Mouse (Mus musculus) mouse embryonic stem cell (cell line): ENCODE measurements around the gene Clnk.
"Not testable (repeated sequence)": the region's sequence is repeated elsewhere in the genome, so short reads cannot be mapped to it uniquely, and the experiment has no call there.

Source experiments
- in situ Hi-C, 2 experiments: fragments of 300-500 bp; cut with MboI; formaldehyde crosslinking; loops; 1 replicate in 1 of 2; 3 replicates in 1 of 2; pipeline ENCODE4 v1.14.3; 2019 to 2020; ENCODE audit warnings: low sequenced_read_pairs in 2 of 2, low pct_unique_long_range_greater_than_20kb in 1 of 2, mixed read lengths in 1 of 2; ENCODE audit not compliant: unreplicated experiment in 1 of 2

The Clnk gene

DNA sequence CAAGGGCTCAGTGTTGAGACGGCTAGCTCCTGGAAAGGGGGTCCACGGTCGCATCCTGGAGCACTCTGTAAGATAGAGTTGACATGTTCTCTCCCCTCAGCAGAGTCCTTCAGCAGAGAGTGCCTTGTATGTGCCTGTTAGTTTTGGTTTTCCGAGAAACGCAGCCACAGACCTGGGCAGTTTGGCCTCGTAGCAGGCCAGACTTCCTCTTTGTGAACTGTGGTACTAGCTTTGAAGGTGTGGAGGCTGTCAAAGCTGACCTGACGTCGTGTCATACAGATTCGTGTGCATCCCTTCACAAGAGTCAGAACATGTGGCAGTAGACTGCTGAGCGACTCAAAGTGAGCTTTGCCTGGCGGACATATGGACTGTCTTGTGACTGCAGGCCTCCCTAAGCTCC lies at the start of gene Clnk:
TSS of gene Clnk (minus strand) at position 191 of the 400 bp plus-strand sequence.
- in situ Hi-C loops, result no loop called here

DNA sequence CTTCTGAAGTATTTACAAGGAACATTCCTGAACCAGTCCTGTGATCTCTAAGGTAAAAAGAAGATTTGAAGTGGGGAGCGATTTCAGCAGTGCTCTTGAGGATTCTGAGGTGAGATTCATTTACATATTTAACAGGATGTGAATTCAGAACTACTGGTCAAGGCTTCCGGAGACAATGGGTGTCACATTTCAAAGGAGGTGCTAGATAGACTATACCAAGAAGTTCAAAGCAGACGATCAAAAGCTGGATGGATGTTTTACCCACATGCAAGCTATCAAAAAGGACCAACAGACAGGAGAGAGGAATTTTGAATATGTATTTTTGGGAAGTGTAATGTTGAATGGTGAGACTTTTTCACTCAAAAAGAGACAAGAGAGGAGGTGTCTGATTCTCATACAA lies 28.7 kb upstream of the Clnk start:
- in situ Hi-C loops, result no loop called here

DNA sequence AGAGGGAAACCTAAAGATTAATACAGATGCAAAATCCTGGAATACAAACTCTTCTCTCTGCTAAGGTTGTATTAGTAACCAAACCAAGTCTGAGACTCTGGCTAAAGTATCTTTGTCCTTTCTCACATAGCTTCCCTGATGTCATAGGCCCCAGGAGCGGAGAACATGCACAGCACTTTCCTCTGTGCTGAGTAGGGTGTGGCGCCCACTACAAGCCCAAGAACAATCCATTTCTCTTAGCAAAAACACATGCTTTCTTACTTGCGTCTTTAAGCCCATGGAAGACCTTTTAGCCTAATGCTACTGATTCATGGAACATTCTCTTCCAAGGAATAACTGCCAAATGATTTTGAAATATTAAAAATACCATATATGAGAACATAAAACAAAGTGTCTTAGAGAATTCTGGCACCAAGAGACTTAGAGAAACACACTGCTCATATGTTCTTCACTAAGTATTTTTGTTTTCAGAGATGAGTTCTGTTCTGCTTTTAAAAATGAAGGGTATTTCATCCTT lies 28.0 kb upstream of the Clnk start:
- in situ Hi-C loops, result no loop called here

DNA sequence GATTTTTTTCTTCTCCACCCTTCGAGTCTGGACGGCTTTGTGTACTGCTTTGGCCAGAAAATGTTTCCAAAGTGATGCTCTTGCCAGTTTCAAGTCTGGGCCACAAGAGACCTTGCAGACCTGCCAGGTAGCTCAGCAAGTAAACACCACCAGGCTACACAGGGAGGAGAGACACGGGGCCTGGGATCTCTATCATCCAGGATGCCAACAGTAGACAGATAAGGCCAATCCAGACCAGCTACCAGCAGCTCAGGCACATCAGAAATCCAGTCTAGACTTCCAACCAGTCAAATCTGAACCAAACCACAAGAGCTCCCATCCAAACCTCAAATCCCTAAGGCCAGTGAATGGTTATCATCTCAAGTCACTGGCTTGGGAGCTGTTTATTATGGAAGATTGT lies 26.3 kb upstream of the Clnk start:
- in situ Hi-C loops, result no loop called here

DNA sequence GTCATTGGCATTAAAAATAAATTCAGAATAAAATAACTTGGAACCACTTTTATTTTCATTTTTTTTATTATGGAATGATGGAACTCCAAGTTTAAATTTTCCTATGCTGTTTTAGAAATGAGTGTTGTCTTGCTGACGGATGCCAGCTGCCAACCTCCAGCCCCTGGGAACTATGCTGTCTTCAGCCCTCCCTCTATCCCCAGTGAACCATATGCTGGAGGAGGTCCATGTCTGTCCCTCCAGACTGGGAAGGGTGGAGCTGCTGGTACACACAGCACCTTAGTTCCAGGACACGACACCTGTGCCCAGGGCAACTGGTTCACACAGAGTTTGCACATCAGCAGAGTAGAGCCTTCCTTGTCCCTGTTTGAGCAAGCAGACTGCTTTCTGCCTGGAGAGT lies 22.4 kb upstream of the Clnk start:
- in situ Hi-C loops, result no loop called here

DNA sequence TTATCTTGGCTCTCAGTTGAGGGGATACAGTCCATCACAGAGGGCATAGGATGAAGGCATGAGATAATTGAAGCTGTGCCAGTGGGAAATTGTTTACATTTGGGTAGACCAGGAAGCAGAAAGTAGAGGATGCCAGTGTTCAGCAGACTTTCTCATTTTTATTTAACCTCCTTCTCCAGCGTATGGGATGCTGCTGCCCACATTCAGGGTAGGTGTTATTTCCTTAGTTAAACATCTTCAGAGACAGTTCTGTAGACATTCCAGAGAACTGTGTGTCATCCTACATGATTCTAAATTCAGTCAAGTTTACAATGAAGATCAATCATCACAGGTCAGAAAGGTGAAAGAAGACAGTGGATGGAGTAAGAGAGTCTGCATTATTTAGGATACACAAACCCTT lies 12.0 kb upstream of the Clnk start:
- in situ Hi-C loops, result no loop called here

DNA sequence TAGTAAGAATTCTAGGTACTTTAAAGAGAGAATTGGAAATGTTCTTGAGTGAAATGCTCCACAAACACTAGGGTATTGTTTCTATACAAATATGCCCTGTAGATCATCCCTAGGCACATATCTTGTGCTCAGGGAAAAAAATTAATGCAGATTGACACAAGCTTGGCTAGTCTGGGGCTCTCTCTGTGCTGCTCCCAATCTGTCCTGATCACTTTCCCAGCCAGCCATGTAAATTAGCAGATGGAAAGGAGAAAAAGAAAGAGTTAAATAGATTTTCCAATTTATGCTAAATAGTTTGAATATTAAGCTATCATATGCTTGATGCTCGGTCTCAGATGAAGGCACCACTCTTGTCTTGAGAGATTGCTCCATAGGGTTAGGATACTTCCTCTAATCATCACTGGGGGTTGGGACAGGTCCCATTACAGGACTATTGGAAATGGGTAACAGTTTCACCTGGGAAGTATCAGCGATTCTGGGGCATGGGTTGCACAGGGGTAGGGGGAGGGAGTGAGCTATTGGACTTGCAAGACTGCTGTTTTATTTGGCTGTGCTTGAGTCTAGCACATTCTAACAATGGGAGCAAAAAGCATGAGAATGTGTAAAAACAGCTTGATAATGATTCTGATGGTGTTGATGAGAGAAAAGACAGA lies 10.1 kb upstream of the Clnk start:
- in situ Hi-C loops, result no loop called here

DNA sequence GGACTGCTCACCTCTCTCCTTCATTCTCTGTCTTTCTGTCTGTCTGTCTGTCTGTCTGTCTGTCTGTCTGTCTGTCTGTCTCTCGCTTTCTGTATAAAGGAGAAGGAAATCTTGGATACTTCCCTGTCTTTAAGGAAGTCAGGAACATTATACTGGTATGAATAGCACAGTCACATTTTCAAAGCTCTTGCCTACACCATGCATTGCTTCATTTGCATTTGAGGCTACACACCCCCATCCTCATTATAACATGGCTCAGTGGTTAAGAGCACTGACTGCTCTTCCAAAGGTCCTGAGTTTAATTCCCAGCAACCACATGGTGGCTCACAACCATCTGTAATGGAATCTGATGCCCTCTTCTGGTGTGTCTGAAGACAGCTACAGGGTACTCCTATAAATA lies 6.0 kb upstream of the Clnk start:
- in situ Hi-C loops, result not testable (repeated sequence)

DNA sequence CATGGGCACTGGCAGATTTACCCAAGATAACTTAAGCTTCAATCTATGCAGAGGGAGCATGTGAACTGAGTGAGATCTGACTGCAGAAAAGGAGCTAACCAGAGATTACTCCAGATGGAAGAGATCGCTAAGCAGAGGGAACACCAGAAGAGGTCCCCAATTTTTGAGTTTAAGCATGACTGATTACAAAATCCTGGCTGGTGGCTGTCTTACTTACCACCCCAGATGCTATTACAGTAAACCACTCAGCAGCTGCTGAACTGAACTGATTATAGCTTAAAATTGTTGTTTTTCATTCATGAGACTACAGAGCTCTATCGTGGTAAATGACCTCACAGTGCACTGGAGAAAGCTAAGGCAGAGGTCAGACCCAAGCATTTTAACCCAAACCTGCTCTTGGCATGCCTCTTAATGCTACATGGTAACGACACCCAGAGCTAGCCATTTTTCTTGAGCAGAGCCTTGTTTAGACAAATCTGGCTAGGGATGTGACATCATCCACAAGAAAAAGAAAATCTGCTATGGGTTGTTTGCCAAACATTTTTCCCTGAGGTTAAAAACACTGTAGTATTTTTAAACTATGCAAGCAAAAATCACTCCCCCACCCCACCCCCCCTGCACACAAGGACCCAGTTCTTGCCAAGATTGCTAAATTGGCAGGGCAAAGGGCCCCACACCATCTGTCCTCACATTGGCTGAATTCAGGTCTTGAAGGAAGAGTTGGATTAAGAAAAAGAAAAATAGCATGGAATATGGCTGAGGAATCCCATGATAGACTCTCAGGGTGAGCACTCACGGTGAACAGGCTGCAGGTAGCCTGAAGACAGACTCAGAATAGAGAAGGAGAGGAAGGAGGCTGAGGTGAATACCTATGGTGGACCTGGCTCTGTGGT lies 5.4 kb upstream of the Clnk start:
- in situ Hi-C loops, result no loop called here

DNA sequence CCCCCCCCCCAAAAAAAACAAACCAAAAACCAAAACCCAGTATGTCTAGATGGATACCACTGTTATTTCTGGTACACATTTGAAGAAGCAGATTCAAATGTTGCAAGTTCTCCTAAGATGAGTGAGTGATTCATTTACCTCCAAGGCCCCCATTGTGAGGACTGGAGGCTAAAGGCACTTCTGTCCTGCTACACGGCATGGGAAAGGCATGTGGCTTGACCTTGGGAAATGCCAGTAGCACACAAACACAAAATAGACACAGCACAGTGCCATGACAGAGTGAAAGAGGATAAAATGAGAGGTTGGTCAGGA lies 4.8 kb upstream of the Clnk start:
- in situ Hi-C loops, result no loop called here

DNA sequence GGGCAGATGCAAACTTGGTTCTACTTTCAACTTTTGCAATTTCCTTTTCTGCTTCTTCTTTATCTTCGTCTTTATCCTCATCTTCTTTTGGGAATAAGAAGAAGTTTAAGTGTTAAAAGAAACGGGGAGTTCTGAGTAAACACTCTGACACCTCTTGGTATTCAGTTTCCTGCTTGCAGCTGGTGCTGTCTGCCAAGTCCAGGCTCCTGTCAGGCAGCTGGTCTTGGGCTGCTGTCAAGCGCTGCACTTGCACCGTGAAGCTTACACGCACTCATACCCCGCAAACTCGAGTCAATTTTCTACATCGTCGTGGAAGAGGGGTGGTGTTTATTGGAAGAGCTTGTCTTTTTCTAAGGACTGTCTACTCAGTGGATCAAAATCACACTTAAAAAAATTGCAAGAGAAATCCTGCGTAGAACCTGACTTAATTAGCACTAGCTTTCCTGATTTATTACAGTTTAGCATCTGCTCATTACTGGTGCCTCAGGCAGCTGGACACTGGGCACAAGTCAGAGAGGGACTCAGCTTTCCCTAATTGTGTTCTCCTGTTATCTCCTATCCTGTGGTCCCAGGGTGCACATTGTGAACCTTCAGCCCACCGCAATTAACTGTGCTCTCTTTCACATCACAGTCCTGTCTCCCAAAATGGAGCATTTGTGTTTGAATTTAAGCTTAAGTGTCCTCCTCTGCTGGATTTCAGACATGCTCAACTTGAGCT lies 3.5 kb upstream of the Clnk start:
- in situ Hi-C loops, result no loop called here

DNA sequence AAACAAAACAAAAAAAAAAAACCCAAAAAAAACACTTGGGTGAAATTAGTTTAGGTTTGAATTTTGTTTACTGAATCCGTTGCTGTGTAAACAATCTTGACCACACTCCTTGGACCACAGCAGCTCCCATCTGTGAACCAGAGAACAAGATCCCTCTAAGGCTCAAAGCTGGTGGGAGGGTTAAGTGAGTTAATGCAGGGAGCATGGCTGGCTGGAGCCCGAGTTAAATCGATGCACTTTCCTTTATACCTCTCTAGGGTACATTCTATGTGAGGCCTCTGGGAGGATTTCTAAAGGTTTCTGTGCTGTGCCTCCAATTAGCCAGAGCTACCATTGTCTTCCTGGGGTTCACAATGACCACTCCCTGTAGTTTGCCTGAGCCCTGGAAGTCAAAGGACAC lies 1.2 kb downstream of the Clnk start:
- in situ Hi-C loops, result no loop called here

DNA sequence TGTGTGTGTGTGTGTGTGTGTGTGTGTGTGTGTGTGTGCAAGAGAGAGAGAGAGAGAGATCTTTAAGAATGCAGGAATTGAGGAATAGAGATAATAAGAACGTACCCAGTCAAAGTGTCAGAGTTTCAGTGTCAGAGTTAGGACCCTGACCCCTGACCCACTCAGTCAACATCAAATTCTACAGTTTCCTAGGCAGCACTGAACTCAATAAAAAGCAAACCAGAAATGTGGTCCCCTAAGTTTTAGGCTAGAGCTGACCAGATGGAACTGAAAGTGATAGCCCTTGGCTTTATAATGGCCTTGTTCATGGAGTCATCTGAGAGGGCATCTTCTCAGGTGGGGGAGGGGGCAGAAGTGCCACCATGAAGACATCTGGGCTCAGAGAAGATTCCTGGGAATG lies 1.7 kb downstream of the Clnk start:
- in situ Hi-C loops, result no loop called here

DNA sequence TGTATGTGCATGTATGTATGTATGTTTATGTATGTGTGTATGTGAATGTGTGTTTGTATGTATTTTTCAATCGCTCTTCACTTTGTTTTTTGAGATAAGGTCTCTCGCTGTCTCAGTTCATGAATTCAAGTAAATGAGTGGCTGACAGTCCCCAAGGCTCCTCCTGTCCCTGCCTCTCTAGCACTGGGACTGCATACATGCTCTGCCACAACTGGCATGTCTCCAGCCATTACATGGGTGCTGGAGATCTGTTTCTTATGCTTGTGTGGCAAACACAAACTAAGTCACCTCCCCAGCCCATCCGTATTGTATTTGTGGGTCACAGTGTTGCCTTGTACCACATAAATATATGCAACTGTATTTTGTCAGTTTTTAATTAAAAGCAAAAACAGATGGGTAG lies 3.7 kb downstream of the Clnk start:
- in situ Hi-C loops, result no loop called here

DNA sequence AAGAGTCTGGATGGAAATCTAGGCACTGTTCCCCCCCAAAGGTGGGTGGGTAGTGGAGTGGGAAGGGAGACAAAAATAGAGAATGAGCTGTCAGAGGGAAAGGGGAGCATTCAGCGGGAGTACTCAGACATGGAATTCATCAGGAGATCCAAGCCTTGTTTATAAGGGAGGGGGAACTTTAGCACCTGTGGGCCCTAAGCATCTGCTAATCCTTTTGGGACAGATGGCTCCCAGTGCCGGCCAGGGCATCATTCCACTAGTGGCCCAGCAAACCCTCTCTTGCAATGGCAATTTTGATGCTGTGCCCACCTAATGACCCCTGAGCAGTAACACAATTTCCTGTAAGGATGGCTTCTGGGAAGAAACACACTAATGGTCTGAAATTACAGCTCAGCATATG lies 5.0 kb downstream of the Clnk start:
- in situ Hi-C loops, result no loop called here

DNA sequence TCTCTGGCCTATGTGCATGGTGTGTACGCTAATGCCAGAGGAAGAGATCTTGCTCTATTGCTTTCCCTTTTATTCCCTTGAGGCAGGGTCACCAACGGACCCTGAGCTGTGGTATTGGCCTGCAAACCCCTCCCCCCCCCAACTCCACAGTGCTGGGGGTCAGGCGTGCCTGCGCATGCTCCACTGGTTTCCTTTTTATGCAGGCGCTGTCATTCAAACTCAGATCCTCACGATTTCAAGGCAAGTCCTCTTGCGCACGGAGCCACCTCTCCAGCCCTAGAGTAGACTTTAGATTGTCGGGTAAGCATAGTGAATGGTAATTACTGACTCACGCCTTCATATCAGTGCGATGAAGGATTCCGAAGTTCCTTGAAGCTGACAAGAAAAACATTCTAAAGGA lies 6.1 kb downstream of the Clnk start:
- in situ Hi-C loops, result no loop called here

DNA sequence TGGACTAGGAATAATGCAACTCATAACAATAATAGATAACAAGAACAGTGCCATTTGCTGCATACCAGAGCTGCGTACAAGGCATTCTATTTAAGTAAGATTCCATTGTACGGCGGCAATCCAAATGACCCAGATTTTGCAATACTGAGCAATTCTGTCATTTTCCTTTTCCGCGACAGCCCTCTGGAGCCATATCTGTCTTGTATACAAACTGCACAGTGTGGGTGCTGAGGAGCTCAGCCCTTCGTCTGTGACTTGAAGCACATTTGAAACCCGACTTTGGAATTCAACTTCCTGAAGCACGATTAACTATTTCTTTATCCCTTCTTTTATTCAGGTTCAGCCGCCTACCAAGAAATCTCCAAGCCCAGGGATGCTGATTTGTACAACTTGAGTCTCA lies 6.6 kb downstream of the Clnk start:
- in situ Hi-C loops, result no loop called here

DNA sequence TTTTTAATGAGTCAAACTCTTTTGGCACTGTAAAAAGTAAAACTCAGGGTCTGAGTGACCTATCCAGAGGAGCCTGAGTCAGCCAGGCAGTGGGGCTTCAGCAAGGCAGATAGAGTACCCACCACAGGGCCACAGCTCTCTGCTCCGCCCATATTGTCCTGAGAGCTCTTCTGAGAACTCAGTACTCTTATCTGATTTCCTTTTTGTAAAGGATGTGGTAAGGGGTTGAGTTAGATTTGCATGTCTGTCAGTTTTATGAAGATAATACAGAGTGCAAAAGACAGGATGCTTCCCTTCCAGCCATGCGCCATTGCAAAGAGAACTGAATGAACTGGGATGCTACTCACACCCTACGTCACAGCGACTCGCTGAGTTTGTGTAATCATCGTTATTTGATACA lies 12.0 kb downstream of the Clnk start:
- in situ Hi-C loops, result no loop called here

DNA sequence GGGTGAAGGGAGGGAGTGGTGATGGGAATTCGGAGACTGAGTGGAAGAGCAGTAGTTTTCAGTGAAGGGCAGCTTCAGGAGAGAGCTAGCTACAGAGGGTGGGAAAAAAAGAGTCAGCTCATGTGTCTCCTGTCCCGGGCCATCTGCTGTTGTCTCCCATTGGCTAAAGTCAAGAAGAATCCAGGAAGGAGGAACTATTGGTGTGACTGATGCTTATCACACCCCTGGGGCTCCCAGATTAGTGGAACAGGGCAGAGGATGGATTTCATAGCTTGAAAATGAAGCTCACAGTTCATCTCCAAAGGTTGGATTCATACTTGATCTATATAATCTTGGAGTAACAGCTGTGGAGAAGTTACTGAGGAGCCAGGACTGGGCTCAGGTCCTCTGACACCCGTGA lies 13.6 kb downstream of the Clnk start:
- in situ Hi-C loops, result no loop called here
